Mouse (Mus musculus): ENCODE measurements around the gene Commd1. TPM values are rescaled to one million over a fixed set of nuclear protein-coding genes. Genes with fewer than 3 reads are reported as not detected.

Gene Commd1
- total and polyA plus RNA-seq, 3 experiments, result 26.7 to 158 (median 138) TPM

DNA sequence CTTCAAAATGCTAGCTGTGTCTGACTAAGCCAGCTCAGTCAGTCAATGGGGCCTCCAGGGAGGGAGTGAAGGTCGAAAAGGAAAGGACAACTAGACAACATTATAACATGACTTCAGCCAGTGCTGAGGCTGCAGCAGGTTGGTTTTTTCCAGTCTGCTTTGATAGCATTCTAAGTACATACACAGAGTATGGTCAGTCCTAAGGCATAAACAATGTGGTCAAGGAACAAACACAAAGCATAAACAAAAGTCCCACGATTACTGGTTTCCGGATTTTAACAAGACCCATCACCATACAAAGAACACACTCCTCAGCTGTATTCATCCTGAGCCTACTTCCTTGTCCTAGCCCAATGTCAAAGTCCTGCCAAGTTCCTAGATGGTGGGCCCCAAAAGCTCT is 3.3 kb upstream of the Commd1 start:
- intact Hi-C loops (cut with DNase I), result loop anchor here (5.0 to 10.0 kb wide), 3 partner anchors 162 to 579 kb away; partner anchors contain the start of gene Ahsa2
- no peaks in the 10 kb centered on the region for H3K27me3 ChIP-seq (ENCODE audit: control insufficient read depth, insufficient read depth, low read length)
- TF ChIP-seq EP300 (IDR thresholded peaks at IDR 0.05; ENCODE audit: insufficient read depth, low read depth, low read length) (no peak), POLR2A (IDR thresholded peaks at IDR 0.05; ENCODE audit: insufficient read depth, low read depth, low read length) (no peak), CTCF (IDR thresholded peaks at IDR 0.05) (no peak)
- no peak overlapping the region for H3K4me3 ChIP-seq
- no peak overlapping the region for H3K27ac ChIP-seq
- 72% methylated on average over 3 of the region's 3 CpGs for WGBS
- DNase-seq, result no peak
- H3K9ac ChIP-seq (ENCODE audit: low read depth, low read length), result no peak overlapping the region
- no peaks in the 10 kb centered on the region for H3K79me2 ChIP-seq (replicated peaks; ENCODE audit: control insufficient read depth, insufficient read depth, low read length)
- no peaks in the 10 kb centered on the region for H3K36me3 ChIP-seq (ENCODE audit: control insufficient read depth, insufficient read depth, low read length)
- peaks cover 4% of the 10 kb centered on the region for H3K4me1 ChIP-seq (ENCODE audit: control insufficient read depth, insufficient read depth, low read length)

DNA sequence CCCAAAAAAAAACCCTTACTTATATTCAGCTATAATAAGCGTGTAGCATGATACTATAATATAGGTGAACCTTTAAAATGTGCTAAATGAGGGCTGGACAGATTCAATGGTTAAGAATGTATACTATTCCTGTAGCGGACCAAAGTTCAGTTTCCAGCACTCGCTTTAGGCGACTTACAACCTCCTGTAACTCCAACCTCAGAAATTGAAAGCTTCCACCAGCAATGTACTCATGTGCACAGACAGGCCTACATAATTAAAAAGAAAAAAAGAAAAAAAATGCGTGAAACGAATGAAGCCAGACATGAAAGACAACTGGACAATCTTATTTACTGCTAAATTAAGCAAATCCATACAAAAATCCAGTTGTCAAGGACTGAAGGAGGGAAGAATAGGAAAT is 664 bp upstream of the Commd1 start:
- Histone ChIP-seq H3K79me2 (replicated peaks; ENCODE audit: control insufficient read depth, insufficient read depth, low read length) (0 out of 2 replicates have a peak, but pooled peaks cover 2% of the 10 kb centered on the region), H3K27ac (peak overlapping the region; percentile 91; the same call in 1 of the 2 replicates), H3K9ac (ENCODE audit: low read depth, low read length) (no peak overlapping the region), H3K4me1 (ENCODE audit: control insufficient read depth, insufficient read depth, low read length) (peaks cover 6% of the 10 kb centered on the region), H3K36me3 (ENCODE audit: control insufficient read depth, insufficient read depth, low read length) (no peaks in the 10 kb centered on the region; the same call in none of the 2 replicates), H3K27me3 (ENCODE audit: control insufficient read depth, insufficient read depth, low read length) (no peaks in the 10 kb centered on the region), H3K4me3 (peak overlapping the region; percentile 91; the same call in 1 of the 2 replicates)
- intact Hi-C loops (cut with DNase I), result loop anchor here (10.0 kb wide), 2 partner anchors 512 to 582 kb away; partner anchors contain the start of gene Ahsa2
- no peak for DNase-seq
- no peak for TF ChIP-seq CTCF (IDR thresholded peaks at IDR 0.05)
- 75% methylated on average over 6 of the region's 6 CpGs for WGBS

DNA sequence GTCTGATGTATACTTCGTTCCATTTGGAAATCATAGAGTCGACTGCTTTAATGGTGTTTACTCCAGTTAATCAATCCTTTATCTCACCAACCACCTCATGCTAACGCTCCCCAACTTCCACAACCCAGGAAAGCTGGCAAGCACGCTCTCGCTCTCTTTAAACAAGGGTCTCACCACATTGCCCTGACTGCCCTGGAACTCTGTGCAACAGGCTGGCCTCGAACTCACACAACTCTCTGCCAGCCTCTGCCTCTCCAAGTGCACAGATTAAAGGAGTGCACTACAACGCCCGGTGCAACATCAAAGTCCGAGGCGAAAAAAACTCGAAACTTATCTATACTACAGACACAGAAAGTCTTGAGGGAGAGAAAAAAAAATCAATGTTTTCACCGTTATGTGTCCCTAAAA is 635 bp downstream of the Commd1 start:
- peaks cover 6% of the 10 kb centered on the region for H3K4me1 ChIP-seq (ENCODE audit: control insufficient read depth, insufficient read depth, low read length)
- no peak for TF ChIP-seq POLR2A (IDR thresholded peaks at IDR 0.05; ENCODE audit: insufficient read depth, low read depth, low read length)
- H3K27ac ChIP-seq, result peak overlapping the region; percentile 91
- 1% methylated on average over 12 of the region's 12 CpGs for WGBS
- H3K9ac ChIP-seq (ENCODE audit: low read depth, low read length), result peak overlapping the region; percentile 82
- H3K79me2 ChIP-seq (replicated peaks; ENCODE audit: control insufficient read depth, insufficient read depth, low read length), result peaks cover 4% of the 10 kb centered on the region; the same call in 1 of the 2 replicates
- peak overlapping the region; percentile 91 for H3K4me3 ChIP-seq
- no peaks in the 10 kb centered on the region for H3K27me3 ChIP-seq (ENCODE audit: control insufficient read depth, insufficient read depth, low read length)
- intact Hi-C loops (cut with DNase I), result loop anchor here (10.0 kb wide), 2 partner anchors 513 to 583 kb away; partner anchors contain the start of gene Ahsa2
- peaks cover 9% of the 10 kb centered on the region for H3K36me3 ChIP-seq (ENCODE audit: control insufficient read depth, insufficient read depth, low read length)
- no peak for DNase-seq

DNA sequence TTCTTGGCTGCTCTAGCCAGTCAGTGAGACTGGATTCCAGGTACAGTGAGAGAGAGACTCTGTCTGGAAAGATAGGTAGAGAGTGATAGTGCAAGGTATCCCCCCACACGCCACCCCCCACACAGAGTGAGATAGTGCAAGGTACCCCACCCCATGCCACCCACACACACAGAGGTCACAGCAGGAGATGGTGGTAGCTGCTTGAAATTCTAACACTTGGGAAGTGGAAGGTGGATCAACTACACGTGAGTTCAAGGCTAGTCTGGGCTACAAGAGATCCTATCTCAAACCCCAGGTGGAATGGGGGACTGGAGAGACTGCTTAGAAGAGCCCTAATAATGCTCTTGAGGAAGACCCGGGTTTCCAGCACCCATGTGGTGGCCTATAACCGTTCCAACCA is 1.1 kb downstream of the Commd1 start:
- intact Hi-C loops (cut with DNase I), result loop anchor here (10.0 kb wide), 2 partner anchors 514 to 584 kb away; partner anchors contain the start of gene Ahsa2
- Histone ChIP-seq H3K79me2 (replicated peaks; ENCODE audit: control insufficient read depth, insufficient read depth, low read length) (peaks cover 4% of the 10 kb centered on the region; the same call in 1 of the 2 replicates), H3K9ac (ENCODE audit: low read depth, low read length) (no peak overlapping the region), H3K4me1 (ENCODE audit: control insufficient read depth, insufficient read depth, low read length) (peaks cover 6% of the 10 kb centered on the region), H3K36me3 (ENCODE audit: control insufficient read depth, insufficient read depth, low read length) (peaks cover 13% of the 10 kb centered on the region), H3K4me3 (peak overlapping the region; percentile 91), H3K27ac (no peak overlapping the region; the same call in 1 of the 2 replicates), H3K27me3 (ENCODE audit: control insufficient read depth, insufficient read depth, low read length) (no peaks in the 10 kb centered on the region)
- no peak for DNase-seq
- no peak for TF ChIP-seq POLR2A (IDR thresholded peaks at IDR 0.05; ENCODE audit: insufficient read depth, low read depth, low read length)
- no peak for TF ChIP-seq CTCF (IDR thresholded peaks at IDR 0.05)
- TF ChIP-seq EP300 (IDR thresholded peaks at IDR 0.05; ENCODE audit: insufficient read depth, low read depth, low read length), result no peak
- WGBS, result 40% methylated on average over 4 of the region's 4 CpGs

DNA sequence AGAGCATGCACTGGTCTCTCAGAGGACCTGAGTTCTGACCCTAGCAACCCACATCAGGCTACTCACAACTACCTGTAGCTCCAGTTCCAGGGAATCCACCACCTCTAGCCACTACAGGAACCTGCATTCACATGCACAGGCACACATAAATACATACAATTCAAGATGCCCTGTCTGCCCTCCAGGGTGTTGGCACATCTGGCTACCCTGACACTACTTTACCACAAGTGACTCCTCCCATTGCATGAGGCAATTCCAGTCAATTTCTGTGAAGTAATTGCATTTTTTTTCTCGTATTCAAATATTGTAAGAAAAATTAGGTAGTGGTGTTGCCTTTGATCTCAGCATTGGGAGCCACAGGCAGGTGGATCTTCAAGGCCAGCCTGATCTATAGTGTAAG is 3.0 kb downstream of the Commd1 start:
- Histone ChIP-seq H3K36me3 (ENCODE audit: control insufficient read depth, insufficient read depth, low read length) (peaks cover 20% of the 10 kb centered on the region), H3K4me1 (ENCODE audit: control insufficient read depth, insufficient read depth, low read length) (peaks cover 9% of the 10 kb centered on the region), H3K27me3 (ENCODE audit: control insufficient read depth, insufficient read depth, low read length) (no peaks in the 10 kb centered on the region), H3K27ac (no peak overlapping the region), H3K9ac (ENCODE audit: low read depth, low read length) (no peak overlapping the region), H3K4me3 (no peak overlapping the region), H3K79me2 (replicated peaks; ENCODE audit: control insufficient read depth, insufficient read depth, low read length) (peaks cover 7% of the 10 kb centered on the region; the same call in 1 of the 2 replicates)
- intact Hi-C loops (cut with DNase I), result loop anchor here (5.0 to 10.0 kb wide), 2 partner anchors 464 to 692 kb away; partner anchors contain the start of gene Tmem17
- no peak for TF ChIP-seq CTCF (IDR thresholded peaks at IDR 0.05)
- TF ChIP-seq EP300 (IDR thresholded peaks at IDR 0.05; ENCODE audit: insufficient read depth, low read depth, low read length), result no peak
- TF ChIP-seq POLR2A (IDR thresholded peaks at IDR 0.05; ENCODE audit: insufficient read depth, low read depth, low read length), result no peak
- DNase-seq, result no peak
- WGBS, result 84% methylated on average over 1 of the region's 1 CpGs

DNA sequence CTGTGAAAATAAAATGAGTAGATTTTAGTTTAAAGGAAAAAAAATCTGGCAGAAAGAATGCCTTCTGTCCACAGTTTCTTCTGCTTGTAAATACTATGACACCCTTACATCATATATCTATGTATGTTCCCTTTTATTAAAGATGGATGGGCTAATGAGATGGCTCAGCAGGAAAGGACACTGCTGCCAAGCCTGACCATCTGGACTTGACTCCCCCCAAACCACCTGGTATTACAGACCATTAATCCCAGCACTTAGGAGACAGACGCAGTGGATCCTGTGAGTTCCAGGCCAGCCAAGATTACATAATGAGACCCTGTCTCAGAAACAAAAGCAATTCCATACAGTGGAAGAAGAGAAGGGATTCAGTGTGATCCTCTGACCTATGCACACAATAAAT is 3.5 kb downstream of the Commd1 start:
- DNase-seq, result no peak
- intact Hi-C loops (cut with DNase I), result loop anchor here (5.0 to 10.0 kb wide), 2 partner anchors 464 to 691 kb away; partner anchors contain the start of gene Tmem17
- TF ChIP-seq POLR2A (IDR thresholded peaks at IDR 0.05; ENCODE audit: insufficient read depth, low read depth, low read length) (no peak), EP300 (IDR thresholded peaks at IDR 0.05; ENCODE audit: insufficient read depth, low read depth, low read length) (no peak), CTCF (IDR thresholded peaks at IDR 0.05) (no peak)
- Histone ChIP-seq H3K79me2 (replicated peaks; ENCODE audit: control insufficient read depth, insufficient read depth, low read length) (peaks cover 7% of the 10 kb centered on the region; the same call in 1 of the 2 replicates), H3K27me3 (ENCODE audit: control insufficient read depth, insufficient read depth, low read length) (no peaks in the 10 kb centered on the region), H3K27ac (no peak overlapping the region), H3K4me3 (no peak overlapping the region), H3K36me3 (ENCODE audit: control insufficient read depth, insufficient read depth, low read length) (peaks cover 20% of the 10 kb centered on the region), H3K9ac (ENCODE audit: low read depth, low read length) (no peak overlapping the region), H3K4me1 (ENCODE audit: control insufficient read depth, insufficient read depth, low read length) (peaks cover 9% of the 10 kb centered on the region)
- 61% methylated on average over 1 of the region's 1 CpGs for WGBS
